Mouse (Mus musculus): ENCODE measurements around the gene Eml4. TPM values are rescaled to one million over a fixed set of nuclear protein-coding genes. Genes with fewer than 3 reads are reported as not detected.

Gene Eml4
- total and polyA plus RNA-seq, 3 experiments = 25.6 to 42.4 TPM; not detected in 1

DNA sequence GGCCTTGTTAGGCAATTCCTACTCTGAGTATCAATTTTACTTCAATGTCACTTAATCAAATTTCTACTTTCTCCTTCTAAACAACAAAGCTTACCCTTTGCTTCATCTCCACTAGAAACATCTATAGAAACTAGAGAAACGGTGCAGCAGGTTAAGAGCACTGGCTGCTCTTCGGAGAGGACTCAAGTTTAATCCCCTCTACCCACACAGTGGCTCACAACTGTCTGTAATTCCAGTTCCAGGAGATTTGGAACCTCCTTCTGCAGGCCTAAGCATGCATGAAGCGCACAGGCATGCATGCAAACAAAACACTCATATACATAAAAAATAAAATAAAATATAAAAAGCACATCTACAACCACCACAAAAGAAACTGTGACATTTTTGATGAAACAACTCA is 161.4 kb downstream of the Eml4 start:
- H3K27me3 ChIP-seq (ENCODE audit: control insufficient read depth in 1 of 2, insufficient read depth in 2 of 2, low read length in 2 of 2) = no peaks in the 10 kb centered on the region
- DNase-seq (ENCODE audit: low read depth, low spot score) = no peak
- H3K27ac ChIP-seq (ENCODE audit: control insufficient read depth, low read depth, low read length) = no peak overlapping the region
- no peaks in the 10 kb centered on the region for H3K9me3 ChIP-seq (replicated peaks; ENCODE audit: insufficient read depth, low read length)
- H3K4me1 ChIP-seq (ENCODE audit: control insufficient read depth in 1 of 2, insufficient read depth in 2 of 2, low read length in 2 of 2) = peaks cover 0 to 21% of the 10 kb centered on the region in 2 experiments; a peak in 2 of 4 replicates
- H3K4me3 ChIP-seq (ENCODE audit: control insufficient read depth in 1 of 2, insufficient read depth in 1 of 2, low read depth in 2 of 2, low read length in 2 of 2) = no peak overlapping the region
- TF ChIP-seq MYC (IDR thresholded peaks at IDR 0.05; ENCODE audit: low read depth, low read length) (no peak), HCFC1 (IDR thresholded peaks at IDR 0.05; ENCODE audit: low read depth, low read length) (no peak), MXI1 (IDR thresholded peaks at IDR 0.05; ENCODE audit: low read depth, low read length) (no peak), USF1 (IDR thresholded peaks at IDR 0.05; ENCODE audit: low read depth, low read length) (no peak), CHD2 (IDR thresholded peaks at IDR 0.05; ENCODE audit: low read length) (no peak), CTCF (IDR thresholded peaks at IDR 0.05 in 2 of 3, conservative IDR thresholded peaks at IDR 0.05 in 1 of 3; ENCODE audit: control insufficient read depth in 1 of 3, insufficient read depth in 1 of 3, low read depth in 2 of 3, low read length in 3 of 3, poor library complexity in 1 of 3, severe bottlenecking in 1 of 3) (no peak), KAT2A (conservative IDR thresholded peaks at IDR 0.05; ENCODE audit: low read depth, low read length) (no peak), POLR2AphosphoS2 (IDR thresholded peaks at IDR 0.05; ENCODE audit: low read length) (no peak), TCF12 (IDR thresholded peaks at IDR 0.05; ENCODE audit: low read depth, low read length) (no peak), ZC3H11A (IDR thresholded peaks at IDR 0.05; ENCODE audit: low read depth, low read length) (no peak), USF2 (IDR thresholded peaks at IDR 0.05; ENCODE audit: borderline replicate concordance in 1 of 2, insufficient read depth in 1 of 2, low read depth in 1 of 2, low read length in 2 of 2) (no peak), POLR2AphosphoS5 (IDR thresholded peaks at IDR 0.05; ENCODE audit: borderline replicate concordance, low read depth, low read length) (no peak), GATA1 (IDR thresholded peaks at IDR 0.05; ENCODE audit: low read depth, low read length) (no peak), MAX (IDR thresholded peaks at IDR 0.05; ENCODE audit: low read length) (no peak), TBP (IDR thresholded peaks at IDR 0.05; ENCODE audit: low read depth, low read length) (no peak), POLR2A (IDR thresholded peaks at IDR 0.05; ENCODE audit: control insufficient read depth in 1 of 2, insufficient read depth in 1 of 2, low read depth in 1 of 2, low read length in 2 of 2, poor library complexity in 1 of 2) (no peak)
- peaks cover 61% of the 10 kb centered on the region for H3K79me2 ChIP-seq (ENCODE audit: control insufficient read depth, insufficient read depth, low read length, poor library complexity)
- no peak overlapping the region; the same call in 1 of the 2 replicates for H3K9ac ChIP-seq (ENCODE audit: control insufficient read depth, low read depth, low read length, poor library complexity, severe bottlenecking)
- H3K36me3 ChIP-seq (ENCODE audit: control insufficient read depth in 1 of 2, insufficient read depth in 2 of 2, low read length in 2 of 2) = peaks cover 0 to 21% of the 10 kb centered on the region in 2 experiments; a peak in 3 of 4 replicates

DNA sequence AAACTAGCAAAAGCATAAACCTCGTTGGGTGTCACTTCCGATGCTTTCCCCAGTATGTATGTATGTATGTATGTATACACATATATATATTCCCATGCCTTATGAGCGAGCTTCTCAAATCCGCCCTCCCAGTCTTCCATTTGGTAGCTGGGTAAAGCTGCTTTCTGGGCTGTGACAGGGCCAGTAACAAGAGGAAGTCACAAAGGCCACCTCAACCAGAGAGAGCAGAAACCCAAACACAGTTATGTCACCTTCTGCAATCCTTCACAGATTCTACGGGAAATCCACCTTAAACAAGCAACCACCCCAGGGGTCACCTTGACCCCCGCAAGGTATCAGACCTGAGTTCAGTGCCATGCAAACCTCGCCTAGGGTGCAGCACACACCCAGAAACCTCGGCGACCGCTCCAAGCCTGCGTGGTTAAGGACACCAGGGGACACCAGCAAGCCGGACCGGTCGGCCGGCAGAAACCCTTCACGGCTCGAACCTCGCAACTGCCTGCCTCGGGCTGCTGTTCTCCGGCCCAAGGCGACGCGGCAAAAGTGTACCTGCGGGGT is 163.0 kb downstream of the Eml4 start:
- Histone ChIP-seq H3K4me1 (ENCODE audit: control insufficient read depth in 1 of 2, insufficient read depth in 2 of 2, low read length in 2 of 2) (peaks cover 0 to 21% of the 10 kb centered on the region in 2 experiments; a peak in 2 of 4 replicates), H3K27me3 (ENCODE audit: control insufficient read depth in 1 of 2, insufficient read depth in 2 of 2, low read length in 2 of 2) (no peaks in the 10 kb centered on the region), H3K36me3 (ENCODE audit: control insufficient read depth in 1 of 2, insufficient read depth in 2 of 2, low read length in 2 of 2) (peaks cover 0 to 21% of the 10 kb centered on the region in 2 experiments; a peak in 2 of 4 replicates), H3K9ac (ENCODE audit: control insufficient read depth, low read depth, low read length, poor library complexity, severe bottlenecking) (peak overlapping the region; percentile 76), H3K27ac (ENCODE audit: control insufficient read depth, low read depth, low read length) (peak overlapping the region; percentile 36), H3K4me3 (ENCODE audit: control insufficient read depth in 1 of 2, insufficient read depth in 1 of 2, low read depth in 2 of 2, low read length in 2 of 2) (peak overlapping the region; percentile 89 to 91), H3K9me3 (replicated peaks; ENCODE audit: insufficient read depth, low read length) (no peaks in the 10 kb centered on the region), H3K79me2 (ENCODE audit: control insufficient read depth, insufficient read depth, low read length, poor library complexity) (peaks cover 48% of the 10 kb centered on the region)
- no peak for TF ChIP-seq MAZ (IDR thresholded peaks at IDR 0.05; ENCODE audit: low read depth, low read length)
- no peak for TF ChIP-seq GATA1 (IDR thresholded peaks at IDR 0.05; ENCODE audit: low read depth, low read length)
- TF ChIP-seq USF1 (IDR thresholded peaks at IDR 0.05; ENCODE audit: low read depth, low read length) = no peak
- TF ChIP-seq ZMIZ1 (IDR thresholded peaks at IDR 0.05; ENCODE audit: low read depth, low read length) = peak; percentile 34; the same call in 1 of the 2 replicates
- no peak for TF ChIP-seq MYB (IDR thresholded peaks at IDR 0.05; ENCODE audit: low read depth, low read length)
- TF ChIP-seq TAL1 (IDR thresholded peaks at IDR 0.05; ENCODE audit: low read length) = no peak
- no peak for TF ChIP-seq RCOR1 (IDR thresholded peaks at IDR 0.05; ENCODE audit: low read depth, low read length)
- TF ChIP-seq NELFE (IDR thresholded peaks at IDR 0.05; ENCODE audit: low read depth, low read length) = 0 out of 2 replicates have a peak, but pooled peaks have one; percentile 55
- peak; percentile 65 for DNase-seq (ENCODE audit: low read depth, low spot score)
